Mouse (Mus musculus) hematopoietic multipotent progenitor cell, adult 10-12 weeks (in vitro differentiated cells): ENCODE data around the gene Negr1. TPM values are rescaled to one million over a fixed set of nuclear protein-coding genes. Genes with fewer than 3 reads are reported as not detected.

ENCODE experiments used
- polyA plus RNA-seq: library from polyadenylated mRNA; stranded (reverse); fragments of >175 nt; gene quantifications from 2 replicates; pipeline ENCODE4 v1.2.3, GENCODE M21; 2012; ENCODE audit warnings: low replicate concordance

Gene Negr1
- 0.07 TPM in 1 of 2 replicates, not detected in the other for polyA plus RNA-seq

GRCm38 (mm10) chr3:156561524-156562423 is at the start of gene Negr1:
TSS of gene Negr1 (plus strand) at chr3:156561794.

